Mouse (Mus musculus): Measurements from ENCODE around the gene Zfp445. TPM values are rescaled to one million over a fixed set of nuclear protein-coding genes. Genes with fewer than 3 reads are reported as not detected.
"Not testable (repeated sequence)": the region's sequence is repeated elsewhere in the genome, so short reads cannot be mapped to it uniquely, and the experiment has no call there.

Gene Zfp445
- 100 to 1,000 TPM in 1 of 2 experiments, 10 to 100 TPM in 1; 83.7 to 121 TPM for total RNA-seq (2021)
- long read RNA-seq, experiment 1, full-length matches to known transcripts = 2 of 11 reads
- long read RNA-seq, experiment 1, partial matches to known transcripts = 0 of 11 reads
- long read RNA-seq, experiment 1, other reads (novel, unspliced or antisense) = 9 of 11 reads
- long read RNA-seq, experiment 2, partial matches to known transcripts = 5 of 60 reads
- long read RNA-seq, experiment 2, other reads (novel, unspliced or antisense) = 49 of 60 reads

DNA sequence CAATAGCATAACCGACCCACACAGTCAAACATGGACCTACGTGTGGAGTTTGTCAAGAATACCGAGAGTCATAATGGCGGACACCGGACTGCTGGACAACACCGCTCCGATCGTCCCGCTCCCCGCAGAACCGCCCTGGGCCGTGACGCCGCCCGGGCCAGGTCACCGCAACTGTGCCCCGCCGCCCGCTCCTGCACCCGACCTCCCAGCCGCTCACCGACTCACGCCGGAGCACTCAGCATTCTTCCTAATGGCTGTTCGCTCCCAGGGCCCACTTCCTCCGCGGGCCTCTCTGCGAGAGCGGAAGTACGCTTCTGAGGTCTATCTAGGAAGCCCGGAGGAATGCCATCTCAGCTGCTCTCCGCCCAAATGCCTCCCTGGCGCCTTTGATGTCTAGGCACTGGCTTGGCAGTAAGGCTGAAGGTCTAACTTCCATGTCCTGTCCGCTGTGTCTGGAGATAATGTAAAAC lies at the start of gene Zfp445:
TSS of gene Zfp445 (minus strand) at position 310 of the 470 bp plus-strand sequence.
- peak; percentile 70 to 72 for DNase-seq (ENCODE audit: low spot score in 2 of 2)

DNA sequence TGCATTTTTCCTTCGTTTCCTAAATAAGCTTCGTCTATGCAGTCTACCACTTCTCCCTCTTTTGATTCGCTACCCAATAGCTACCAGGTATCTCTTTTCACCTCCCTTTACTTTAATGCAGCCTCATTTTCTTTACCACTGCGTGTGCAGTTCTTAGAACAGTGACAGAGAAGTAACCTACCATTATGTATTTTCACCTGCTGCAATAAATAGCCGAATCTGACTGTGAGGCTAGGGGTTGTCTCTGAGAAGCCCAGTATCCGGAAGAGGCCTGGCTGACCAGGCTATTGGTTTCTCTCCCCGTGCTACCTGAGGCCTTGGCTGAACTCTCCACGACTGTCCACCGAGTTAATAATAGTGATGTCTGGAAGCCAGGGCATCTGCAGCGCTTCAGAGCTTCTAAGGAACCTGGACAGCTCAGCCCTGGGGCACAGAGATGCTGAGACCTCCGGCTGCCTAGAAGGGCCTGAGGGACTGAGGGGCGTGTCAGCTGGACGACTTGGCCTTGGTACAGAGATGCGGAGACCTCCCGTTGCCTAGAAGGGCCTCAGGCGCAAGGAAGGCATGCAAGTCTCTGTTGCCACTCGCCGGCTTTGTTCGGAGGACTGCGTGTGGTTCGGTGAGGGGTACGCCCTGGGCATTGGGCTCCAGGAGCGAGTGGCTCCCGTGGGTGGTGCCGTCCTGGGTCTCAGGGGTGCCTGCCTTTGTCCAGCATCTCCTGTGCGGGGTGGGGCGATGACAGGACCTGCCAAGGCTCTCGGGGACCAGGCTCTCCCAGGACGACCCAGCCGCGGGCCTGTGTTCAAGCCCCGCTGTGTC lies 37.1 kb upstream of the Zfp445 start:
- peak; percentile 20 to 28 for DNase-seq (ENCODE audit: low spot score in 2 of 2)

DNA sequence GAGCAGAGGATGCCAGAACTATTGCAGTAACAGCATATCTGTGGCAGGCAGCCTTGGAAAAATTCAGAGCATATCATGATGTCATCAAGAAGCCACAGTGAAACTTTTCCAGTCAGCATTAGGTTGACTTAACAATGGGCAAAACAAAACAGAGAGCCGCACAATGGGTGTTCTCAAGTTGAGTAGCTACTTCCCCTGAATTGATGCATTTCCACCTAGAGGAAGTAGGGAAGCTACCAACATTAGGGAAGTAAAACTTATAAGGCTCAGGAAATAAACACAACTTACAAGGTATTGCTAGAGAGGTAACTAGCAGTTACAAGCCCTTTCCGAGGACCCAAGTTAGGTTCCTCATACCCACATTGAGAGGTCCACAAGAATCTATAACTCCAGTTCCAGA lies 35.2 kb upstream of the Zfp445 start:
- no peak for DNase-seq (ENCODE audit: low spot score in 2 of 2)

DNA sequence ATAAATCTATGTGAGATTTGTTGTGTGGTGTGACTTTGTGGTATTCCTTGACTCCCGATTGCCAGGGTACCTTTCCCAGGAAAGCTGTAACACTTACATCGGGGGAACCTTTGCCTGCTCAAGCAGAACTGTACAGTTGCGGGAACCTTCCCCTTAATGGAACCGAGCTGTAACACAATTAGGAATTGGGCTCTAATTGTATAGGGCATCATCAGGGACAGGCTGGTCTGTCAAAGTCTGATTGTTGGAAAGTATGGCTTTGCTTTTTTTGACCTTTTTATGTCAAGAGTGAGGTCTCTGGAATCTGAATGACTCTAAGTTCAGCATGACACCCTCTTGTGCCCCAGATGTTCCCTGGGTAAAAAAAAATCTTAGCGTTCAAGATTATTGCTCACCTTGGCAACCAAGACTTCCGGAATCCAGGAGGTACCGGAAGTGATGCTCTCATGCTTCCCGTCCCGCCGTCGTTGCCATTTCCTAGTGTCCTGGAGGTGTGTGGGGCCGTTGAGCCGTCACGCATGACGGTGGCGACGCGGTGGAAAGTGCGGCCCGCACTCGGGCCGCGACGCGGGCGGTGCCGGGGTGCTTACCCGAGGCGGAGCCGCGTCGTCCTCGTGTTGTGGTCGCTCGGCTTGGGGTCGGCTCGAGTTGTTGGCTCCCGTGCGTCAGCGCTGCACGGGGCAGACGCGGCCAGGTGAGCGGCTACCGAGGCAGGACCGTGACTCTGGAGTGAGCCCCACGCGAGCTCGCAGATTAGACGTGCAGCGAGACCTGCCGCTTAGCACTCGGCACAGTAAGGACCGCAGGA lies 20.8 kb upstream of the Zfp445 start:
- peak; percentile 45 to 47 for DNase-seq (ENCODE audit: low spot score in 2 of 2)

DNA sequence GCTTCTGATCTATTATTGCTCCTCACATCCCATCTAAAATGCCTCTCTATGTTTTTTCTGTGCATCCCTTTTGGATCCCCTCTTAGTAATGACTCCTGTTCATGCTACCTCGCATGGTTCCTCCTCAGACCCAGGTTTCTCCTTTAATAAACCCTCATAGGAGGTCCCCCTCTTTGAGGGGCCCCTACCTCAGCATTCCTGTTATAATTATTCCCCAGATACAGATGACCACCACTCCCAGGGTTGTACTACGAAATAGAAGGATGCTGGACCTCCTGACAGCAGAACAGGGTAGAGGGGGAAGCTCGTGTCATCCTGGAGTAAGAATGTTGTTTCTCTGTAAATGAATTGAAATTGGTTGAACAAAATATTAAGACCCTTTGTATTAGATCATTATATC lies 19.6 kb upstream of the Zfp445 start, which contains the start of gene Zkscan7:
TSS of gene Zkscan7 (plus strand) at position 301 of the 400 bp plus-strand sequence.
- DNase-seq (ENCODE audit: low spot score in 2 of 2) = no peak

DNA sequence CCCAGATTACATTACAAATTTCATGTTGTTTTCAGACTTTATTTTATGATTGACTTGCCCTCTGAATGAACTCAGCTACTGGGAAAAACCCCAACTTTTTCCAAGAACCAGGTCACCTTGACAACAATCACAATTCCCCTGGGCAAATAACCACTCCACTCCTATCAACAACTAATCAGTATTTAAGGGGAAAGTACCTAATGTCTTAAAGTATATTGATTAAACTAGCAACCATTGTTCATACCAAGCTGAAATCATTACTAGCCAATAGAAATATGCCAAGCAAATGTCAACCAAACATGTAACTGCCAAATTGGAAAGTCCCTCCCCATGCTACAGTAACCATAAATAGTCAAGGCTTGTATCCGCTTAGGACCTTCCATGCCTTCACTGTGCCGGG lies 9.3 kb upstream of the Zfp445 start:
- no peak for DNase-seq (ENCODE audit: low spot score in 2 of 2)

DNA sequence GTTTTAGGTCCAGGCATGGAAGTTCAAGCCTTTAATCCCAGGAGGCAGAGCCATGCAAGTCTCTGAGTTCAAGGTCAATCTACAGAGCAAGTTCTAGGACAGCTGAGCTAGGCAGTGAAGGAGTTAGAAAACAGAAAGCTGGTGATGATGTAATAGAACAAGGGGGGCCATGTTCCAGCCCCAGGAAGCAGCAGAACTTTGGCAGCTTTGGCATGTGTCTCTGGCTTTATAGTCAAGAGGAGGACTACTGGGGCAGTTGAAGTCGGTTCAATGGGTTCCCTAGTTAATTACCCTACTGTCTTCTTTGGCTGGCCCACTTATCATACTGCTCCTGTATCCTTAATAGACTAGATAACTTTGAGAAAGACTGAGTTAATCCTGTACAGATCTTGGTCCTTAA lies 8.8 kb upstream of the Zfp445 start:
- DNase-seq (ENCODE audit: low spot score in 2 of 2) = no peak

DNA sequence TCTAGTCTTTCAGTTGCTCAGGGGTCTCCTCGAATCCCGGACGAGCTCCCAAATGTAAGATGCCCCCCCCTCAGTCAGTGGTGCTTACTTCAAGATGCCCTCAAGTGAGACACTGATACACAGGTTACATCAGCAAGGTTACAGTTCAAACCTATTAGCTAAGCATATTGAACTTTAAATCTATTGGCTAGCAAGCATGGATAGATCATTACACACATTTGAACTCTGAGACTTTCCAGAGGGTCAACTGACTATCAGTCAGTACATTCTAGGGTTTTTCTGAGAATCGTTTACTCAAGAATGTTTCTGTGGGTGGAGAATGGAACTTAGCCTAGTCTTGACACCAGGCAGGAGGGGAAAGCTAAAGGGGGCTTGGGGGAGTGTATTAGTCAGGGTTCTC lies 6.8 kb upstream of the Zfp445 start:
- no peak for DNase-seq (ENCODE audit: low spot score in 2 of 2)

DNA sequence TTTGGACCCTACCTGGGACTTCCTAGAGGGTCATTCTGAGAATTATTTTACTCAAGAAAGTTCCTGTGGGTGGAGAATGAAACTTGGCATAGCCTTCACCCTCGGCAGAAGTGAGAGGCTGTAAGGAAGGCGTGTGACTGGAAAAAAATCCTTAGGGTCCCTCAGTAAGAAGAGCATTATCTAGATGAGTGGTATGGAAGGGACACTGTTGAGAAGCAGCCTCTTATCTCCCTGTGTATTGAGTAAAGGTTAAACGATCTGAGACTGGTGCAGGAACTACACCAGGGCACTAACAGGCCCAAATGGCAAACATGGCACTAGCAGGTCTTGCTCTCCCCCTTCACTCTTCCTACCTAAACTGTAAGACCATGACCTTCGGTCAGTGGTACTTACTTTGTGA lies 386 bp upstream of the Zfp445 start:
- no peak for DNase-seq (ENCODE audit: low spot score in 2 of 2)

DNA sequence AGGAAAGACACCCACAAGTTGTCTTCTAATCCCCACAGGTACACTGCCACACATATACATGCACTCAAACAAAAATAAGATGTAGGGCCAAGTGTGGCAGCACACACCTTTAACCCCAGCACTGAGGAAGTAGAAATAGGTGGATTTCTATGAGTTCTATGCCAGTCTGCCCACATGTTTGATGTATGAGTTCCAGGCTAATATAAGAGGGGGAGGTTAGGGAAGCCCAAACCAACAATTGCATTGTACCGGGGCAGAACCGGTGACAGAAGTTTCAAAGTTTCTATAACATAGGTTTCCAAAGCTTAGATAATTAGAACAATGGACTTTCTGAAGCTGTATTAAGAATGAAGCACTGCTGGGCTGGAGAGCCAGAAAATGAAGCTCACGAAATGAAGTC lies 958 bp downstream of the Zfp445 start:
- DNase-seq (ENCODE audit: low spot score in 2 of 2) = no peak

DNA sequence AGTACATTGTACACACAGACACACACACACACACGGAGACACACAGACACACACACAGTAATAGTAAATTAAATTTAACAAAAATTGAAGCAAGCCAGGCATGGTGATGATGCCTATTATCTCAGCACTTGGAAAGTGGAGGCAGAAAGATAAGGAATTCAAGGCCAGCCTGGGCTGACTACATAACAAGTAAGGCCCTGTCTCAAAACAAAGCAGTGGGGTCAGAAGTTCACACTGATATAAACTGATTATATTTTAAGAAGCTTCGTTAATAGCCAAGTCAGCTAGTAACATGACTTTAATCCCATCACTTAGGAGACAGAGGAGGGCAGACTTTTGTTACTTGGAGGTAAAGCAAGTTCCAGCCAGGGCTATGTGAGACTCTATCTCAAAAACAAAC lies 2.1 kb downstream of the Zfp445 start:
- DNase-seq (ENCODE audit: low spot score in 2 of 2) = no peak

DNA sequence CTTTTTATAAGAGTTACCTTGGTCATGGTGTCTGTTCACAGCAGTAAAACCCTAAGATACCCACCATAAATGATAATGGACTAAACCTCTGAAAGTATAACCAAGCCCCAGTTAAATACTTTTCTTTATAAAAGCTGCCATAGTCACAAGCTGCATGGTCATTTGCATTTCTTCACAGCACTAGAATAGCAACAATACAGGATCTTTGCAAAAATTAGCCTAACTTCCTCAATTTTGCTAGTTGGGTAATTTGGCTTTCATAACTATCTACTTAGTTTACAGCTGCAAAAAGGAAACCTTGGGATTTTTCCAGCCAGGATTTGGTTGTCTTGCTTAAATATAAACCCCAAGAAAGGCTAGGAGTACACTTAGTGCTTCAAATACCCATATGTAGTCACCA lies 5.1 kb downstream of the Zfp445 start:
- no peak for DNase-seq (ENCODE audit: low spot score in 2 of 2)

DNA sequence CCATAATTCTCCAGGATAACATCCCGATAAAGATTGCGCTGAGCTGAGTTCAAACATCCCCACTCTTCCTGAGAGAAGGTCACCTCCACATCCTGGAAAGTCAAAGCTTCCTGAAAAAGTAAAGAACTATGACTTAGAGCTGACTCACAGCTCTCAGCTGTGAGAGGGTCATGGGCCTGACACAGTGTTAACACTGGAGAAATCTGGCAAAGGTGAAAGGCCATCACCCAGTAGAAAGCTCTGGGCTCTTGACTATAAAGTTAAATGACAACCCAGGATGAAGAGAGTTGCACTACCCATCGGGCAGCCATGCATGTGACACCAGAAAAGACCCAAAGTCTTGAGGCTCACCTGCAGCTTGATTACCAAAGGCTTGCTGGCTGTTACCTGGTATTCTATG lies 9.1 kb downstream of the Zfp445 start:
- DNase-seq (ENCODE audit: low spot score in 2 of 2) = no peak

DNA sequence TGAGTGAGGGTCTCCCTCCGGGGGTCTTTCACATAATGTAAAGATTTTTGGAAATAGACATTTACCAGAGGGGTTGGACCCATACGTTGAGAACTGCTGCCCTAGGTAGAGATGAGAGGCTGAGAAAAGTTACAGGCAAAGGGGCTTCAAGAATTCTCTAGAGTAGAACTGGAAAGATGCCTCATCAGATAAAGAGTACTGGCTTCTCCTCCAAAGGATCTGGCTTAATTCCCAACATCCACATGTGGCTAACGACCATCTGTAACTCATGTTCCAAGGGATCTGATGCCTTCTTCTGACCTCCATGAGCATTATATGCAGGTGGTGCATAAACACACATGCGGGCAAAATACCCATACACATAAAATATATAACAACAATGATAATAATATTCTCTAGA lies 10.2 kb downstream of the Zfp445 start:
- no peak for DNase-seq (ENCODE audit: low spot score in 2 of 2)

DNA sequence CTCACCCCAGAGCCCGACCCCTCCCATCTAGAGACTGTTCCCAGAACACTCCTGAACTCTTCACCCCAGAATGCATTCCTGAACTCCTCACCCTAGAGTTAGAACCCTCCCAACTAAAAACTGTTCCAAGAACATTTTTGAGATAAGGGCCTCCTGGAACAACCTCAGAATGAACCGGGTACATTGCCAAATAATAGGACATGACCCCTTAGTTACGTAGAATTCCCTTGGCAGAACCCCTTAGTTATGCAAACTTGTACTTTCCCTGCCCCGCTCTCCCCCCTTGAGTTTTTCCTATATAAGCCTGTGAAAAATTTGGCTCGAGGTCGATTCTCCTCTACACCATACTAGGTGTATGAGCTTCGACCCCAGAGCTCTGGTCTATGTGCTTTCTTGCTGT lies 10.7 kb downstream of the Zfp445 start:
- DNase-seq (ENCODE audit: low spot score in 2 of 2) = not testable (repeated sequence)

DNA sequence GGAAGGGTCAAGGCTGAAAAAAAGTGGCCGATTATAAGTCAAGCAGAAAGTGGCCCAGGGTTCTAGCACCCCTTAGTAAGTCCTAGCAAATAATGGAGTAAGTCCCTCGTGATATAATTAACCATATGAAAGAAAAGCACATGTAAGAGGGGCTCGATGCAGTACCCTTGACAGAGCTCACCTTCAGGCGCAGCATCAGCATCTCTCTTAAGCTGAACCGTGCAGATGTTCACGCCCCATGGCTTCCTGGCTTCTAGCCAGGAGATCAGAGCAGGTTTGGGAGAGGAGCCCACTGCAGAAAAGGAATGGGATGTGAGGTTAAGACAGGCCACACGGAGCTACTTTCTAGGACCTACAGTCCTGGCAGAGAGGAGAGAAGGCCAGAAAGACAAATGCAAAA lies 11.3 kb downstream of the Zfp445 start:
- no peak for DNase-seq (ENCODE audit: low spot score in 2 of 2)

DNA sequence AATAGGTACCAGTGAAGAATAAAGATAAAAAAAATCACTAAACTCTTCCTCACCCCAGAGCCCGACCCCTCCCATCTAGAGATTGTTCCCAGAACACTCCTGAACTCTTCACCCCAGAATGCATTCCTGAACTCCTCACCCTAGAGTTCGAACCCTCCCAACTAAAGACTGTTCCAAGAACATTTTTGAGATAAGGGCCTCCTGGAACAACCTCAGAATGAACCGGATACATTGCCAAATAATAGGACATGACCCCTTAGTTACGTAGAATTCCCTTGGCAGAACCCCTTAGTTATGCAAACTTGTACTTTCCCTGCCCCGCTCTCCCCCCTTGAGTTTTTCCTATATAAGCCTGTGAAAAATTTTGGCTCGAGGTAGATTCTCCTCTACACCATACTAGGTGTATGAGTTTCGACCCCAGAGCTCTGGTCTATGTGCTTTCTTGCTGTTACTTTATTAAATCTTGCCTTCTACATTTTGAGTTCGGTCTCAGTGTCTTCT lies 17.9 kb downstream of the Zfp445 start:
- not testable (repeated sequence) for DNase-seq (ENCODE audit: low spot score in 2 of 2)

DNA sequence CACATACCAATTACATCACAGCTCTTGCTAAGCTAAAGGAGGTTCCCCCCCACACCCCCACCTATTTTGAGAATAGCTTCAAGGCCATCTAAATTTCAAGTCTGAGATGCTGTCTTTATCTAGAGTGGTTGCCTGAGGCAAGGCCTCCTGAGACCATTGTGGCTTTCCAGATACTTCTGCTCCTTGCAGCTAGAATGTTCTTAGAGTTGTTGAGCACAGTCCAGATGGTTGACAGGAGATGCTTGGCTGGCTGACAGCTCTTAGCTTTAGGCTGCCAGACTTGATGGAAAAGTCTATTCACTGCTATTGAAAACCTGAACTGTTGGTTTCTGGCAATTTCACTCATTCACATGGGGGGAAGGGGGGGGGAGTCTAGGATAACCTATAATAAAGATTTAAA lies 19.6 kb downstream of the Zfp445 start:
- no peak for DNase-seq (ENCODE audit: low spot score in 2 of 2)

DNA sequence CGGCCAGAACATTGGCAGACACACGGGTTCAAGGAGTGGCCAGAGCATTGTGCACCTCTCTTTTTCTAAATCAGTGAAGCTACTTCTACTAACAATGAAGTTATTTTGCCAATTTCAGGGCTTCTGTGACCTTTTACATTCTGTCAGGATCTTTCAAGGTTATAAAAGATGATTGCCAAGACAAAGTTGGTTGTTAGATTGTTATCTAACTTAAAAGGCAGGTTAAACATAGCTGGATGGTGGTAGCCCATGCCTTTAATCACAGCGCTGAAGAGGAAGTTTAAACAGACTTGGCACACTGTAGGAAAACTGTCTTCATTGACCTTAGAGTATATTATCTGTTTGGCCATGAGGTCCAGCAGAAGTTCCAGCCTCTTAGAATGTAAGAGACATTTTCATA lies 20.2 kb downstream of the Zfp445 start:
- no peak for DNase-seq (ENCODE audit: low spot score in 2 of 2)

DNA sequence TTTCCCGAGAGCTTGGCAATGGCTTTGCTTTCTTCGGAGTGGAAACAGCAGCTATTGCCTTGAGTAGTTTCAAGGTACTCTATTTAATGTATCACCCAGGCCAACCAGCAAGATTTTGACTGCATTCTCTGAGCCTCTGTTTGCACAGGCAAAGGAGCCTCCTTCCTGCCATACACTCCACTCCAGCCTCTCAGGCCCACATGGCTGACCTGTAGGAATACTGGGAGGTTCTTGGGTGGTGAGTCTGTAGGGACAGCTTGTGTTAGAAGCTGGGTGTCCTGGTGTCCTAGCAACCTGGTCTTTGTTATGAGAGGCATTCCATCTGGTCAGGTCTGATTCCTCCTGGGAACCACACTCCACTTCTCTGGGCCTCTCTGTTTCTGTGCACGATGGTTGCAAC lies 22.0 kb downstream of the Zfp445 start, which contains the start of gene Gm35549:
TSS of gene Gm35549 (minus strand) at position 276 of the 400 bp plus-strand sequence.
- no peak for DNase-seq (ENCODE audit: low spot score in 2 of 2)

DNA sequence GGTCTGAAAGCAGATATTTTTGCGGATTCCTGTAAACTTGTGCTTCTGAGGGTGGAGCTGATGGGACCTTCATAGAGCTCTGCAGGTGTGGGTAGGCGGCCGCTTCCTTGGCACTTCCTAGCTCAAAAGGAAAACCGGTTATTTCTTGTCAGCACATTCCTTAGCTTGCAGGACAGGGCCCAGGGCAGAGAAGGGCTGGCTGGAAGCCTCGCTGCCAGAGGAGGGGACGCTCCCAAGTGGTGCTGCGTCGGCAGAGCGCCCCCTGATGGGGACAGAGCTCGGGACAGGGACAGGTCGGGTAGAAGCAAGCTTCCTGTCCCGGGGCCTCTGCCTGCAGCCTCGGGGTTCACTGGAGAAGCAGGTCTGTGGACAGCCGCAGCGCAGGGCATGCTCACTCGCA lies 28.1 kb downstream of the Zfp445 start:
- DNase-seq (ENCODE audit: low spot score in 2 of 2) = peak in 1 of 2 experiments; percentile 31

Data from adrenal gland, adult 18-20 months (tissue).